Mouse (Mus musculus) kidney, postnatal 10 days (tissue): ENCODE data around the gene Rrm1.
"Not testable (repeated sequence)": the region's sequence is repeated elsewhere in the genome, so short reads cannot be mapped to it uniquely, and the experiment has no call there.

Source experiments
- DNase-seq: peaks from one replicate; pipeline ENCODE4 v3.0.0; 2021; ENCODE audit warnings: mixed read lengths

Rrm1 gene

DNA sequence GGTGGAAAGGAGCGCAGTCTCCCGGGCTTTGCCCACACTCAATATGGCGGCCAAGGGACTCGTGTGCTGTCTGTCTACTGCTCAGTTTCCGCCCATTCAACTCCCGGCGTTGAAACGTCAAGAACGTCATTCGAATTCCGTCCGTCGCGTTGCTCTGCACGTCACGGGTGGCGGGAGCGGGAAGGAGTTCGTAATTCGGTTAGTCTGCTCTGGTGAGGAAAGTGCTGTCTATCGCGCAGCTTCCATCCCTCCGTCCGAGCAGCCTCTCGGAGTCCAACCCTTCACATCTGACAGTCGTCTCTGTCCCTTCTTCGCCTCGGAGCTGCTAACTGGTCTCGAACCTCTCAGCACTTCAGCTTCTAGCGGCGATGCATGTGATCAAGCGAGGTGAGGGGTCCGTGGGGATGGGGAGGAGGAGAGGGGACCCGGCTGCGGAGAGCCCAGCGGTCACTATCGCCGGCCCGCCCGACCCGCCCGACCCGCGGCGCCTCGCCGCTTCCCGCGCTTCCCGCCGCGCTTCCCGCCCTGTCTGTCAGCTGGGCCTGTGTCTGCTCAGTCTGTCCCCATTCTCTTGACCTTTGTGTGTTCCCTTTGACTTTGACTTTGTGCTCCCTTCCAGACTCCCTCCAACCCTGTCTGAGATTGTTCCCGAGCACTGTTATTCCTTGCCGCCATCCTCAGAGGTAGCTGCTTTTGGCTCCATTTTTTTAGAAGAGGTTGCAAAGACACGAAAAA, at the start of gene Rrm1:
Rrm1 (plus strand) TSS at position 39 of the 735 bp plus-strand sequence.
- DNase-seq, result peak; percentile 96

DNA sequence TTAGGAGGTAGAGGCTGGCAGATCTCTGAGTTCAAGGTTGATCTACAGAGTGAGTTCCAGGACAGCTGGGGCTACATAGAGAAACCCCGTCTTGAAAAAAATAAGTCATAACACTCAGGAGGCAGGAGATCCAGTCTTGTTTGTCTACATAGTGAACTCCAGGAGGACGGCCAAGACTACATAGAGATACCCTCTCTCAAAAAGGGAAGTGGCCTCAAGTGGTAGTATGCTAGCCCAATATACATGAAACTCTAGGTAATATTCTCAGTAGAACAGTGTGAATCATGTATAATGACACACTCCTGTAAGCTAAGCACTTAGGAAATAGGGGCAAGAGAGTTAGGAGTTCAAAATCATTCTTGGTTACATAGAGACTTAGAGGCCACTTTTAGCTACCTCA, 47.6 kb upstream of the Rrm1 start:
- no peak for DNase-seq

DNA sequence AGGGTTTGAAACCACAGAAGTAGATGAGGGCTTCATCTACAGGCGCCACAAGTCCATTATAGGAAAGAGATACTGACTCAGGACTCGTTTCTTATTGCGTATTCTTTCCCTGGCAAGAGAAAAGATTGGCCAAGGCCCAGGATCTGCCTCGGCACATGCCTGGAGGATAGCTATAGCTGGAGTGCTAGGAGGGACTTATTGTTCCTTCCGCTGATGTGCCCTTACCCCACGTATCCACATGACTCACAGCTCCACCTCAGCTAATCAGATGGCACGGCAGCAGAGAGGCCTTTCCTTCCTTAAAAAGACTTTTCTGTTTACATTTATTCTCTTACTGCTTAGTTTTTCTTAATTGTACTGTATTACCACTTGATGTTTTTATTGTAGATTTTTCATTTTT, 45.6 kb upstream of the Rrm1 start:
- DNase-seq, result peak; percentile 8

DNA sequence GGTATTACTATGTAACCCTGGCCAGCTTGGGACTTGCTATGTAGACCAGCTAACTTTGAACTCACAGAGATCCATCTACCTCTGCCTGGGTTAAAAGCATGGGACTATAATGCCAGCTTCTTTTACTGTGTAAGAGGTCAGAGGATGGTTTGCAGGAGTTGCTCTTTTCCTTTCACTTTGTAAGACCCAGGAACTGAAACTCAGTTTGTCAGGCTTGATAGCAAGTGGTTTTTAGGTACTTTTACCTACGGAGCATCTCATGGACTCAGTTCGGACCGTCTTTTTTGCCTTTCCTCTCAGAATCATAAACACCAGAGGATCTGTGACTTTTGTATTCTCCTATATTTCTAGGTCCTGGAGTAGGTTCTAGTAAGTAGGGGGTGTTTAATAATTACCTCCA, 45.2 kb upstream of the Rrm1 start:
- DNase-seq, result no peak

DNA sequence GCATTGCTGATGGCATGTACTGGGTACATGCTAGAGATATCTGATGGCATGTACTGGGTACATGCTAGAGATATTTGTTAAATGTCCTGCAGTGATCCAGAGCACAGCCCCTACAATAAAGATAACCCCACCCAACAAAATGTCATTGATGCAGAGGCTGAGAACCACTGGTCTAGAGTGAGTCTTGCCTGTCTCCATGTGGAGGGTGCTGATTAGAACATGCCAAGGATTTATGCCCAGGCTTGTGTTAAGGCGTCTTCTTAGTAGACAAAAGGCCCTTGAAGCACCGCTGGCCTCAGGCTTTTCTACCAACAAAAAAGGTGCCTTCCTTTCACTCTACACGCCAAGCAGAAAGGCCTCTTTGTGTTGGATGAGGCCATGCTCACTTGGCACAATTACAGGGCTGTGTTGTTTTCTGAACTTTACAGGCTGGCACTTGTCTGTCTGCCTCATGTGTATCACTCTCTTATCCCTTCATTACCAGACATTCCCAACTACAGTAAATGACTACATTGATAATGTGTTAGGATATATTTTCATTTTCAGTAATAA, 42.2 kb upstream of the Rrm1 start:
- DNase-seq, result no peak

DNA sequence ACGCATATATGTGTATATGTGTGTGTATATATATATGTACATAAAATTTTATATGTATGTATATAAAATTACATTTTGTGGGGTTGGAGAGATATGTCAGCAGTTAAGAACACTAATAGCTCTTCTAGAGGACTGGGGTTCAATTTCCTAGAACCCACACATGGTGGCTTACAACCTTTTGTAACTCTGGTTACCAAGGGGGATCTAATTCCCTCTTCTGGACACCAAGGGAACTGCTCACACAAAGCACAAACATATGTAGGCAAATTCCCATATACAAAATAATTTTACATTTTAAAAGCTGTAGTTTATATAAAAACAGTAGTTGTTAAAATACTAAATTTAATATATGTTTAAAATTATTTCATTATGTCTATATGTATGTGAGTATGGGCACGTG, 37.4 kb upstream of the Rrm1 start:
- DNase-seq, result no peak

DNA sequence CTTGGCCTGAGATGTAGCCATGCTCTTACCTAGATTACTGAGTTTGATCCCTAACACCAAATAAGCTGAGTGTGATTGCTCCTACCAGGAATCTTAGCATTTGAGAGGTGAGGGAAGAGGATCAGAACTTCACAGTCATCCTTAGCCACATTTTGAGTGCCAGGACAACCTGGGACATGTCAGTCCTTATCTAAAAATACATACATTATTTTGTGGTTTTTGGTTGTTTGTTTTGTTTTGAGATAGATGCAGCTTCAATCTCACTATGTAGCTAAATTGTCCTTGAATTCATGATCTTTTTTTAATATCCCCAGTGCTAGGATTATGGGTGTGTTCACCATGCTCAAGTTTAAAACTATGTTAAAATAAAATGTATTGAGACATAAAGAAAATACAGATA, 34.1 kb upstream of the Rrm1 start:
- DNase-seq, result no peak

DNA sequence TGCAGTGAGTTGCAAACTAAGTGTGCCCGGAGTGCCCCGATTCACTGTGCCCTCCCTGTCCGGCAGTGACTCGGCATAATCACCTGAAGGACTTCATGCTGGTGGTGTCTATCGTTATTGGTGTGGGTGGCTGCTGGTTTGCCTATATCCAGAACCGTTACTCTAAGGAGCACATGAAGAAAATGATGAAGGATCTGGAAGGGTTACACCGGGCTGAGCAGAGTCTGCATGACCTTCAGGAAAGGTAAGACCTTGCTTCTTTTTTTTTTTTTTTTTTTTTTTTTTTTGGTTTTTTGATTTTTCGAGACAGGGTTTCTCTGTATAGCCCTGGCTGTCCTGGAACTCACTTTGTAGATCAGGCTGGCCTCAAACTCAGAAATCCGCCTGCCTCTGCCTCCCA, 26.2 kb upstream of the Rrm1 start:
- not testable (repeated sequence) for DNase-seq

DNA sequence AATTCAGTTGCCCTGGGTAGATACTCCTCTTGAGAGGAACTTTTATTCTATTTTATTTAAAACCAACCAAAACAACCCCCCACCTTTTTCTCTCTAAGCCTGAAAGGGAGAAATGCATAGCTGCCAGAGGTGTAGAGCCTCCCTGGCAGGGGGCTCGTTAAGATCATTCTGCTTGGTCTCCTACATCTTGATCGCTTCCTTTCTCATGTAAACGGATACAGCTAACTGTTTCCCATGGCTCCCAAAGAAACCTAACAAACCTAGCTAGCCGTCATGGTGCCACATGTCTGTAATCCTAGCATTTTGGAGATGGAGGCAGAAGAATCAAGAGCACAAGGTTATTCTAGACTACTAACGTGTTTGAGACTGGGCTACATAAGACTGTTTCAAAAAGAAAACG, 25.7 kb upstream of the Rrm1 start:
- no peak for DNase-seq

DNA sequence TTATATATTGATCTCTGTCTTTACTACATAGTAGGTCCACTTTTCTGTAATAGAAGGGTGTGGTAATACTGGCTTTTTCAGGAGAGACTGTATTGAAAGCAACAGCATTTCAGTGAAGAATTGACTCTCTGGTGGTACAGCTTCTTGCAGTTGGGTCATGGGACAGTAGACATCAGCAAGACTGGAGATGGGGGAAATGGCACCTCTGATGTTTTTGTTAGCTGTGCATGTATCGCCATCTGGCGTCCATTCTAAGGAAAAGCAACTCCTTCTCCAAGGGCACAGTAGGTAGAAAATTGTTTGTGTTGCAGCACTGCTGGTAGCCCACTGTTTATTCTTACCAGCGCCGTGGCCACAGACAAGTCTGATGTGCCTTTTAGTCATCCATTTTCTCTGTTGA, 24.1 kb upstream of the Rrm1 start:
- DNase-seq, result peak; percentile 52

DNA sequence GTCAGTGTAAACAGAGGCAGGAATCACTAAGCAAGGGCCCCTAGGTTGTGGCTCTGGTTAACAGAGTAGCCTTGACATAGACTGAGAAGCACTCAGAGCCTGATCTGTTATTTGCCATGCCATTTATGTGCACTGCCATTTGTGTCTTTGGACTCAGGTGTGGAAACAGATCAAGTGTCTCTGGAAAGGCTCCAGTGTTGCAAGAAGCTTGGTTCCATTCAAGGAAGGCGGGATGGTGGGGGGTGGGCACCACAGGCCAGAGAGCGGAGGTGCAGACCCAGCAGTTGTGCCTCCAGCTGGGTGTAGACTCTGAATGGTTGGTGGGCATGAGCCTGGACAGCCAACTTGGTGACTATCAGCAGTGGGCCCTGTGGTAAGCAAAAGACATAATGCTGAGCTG, 19.5 kb upstream of the Rrm1 start:
- DNase-seq, result no peak

DNA sequence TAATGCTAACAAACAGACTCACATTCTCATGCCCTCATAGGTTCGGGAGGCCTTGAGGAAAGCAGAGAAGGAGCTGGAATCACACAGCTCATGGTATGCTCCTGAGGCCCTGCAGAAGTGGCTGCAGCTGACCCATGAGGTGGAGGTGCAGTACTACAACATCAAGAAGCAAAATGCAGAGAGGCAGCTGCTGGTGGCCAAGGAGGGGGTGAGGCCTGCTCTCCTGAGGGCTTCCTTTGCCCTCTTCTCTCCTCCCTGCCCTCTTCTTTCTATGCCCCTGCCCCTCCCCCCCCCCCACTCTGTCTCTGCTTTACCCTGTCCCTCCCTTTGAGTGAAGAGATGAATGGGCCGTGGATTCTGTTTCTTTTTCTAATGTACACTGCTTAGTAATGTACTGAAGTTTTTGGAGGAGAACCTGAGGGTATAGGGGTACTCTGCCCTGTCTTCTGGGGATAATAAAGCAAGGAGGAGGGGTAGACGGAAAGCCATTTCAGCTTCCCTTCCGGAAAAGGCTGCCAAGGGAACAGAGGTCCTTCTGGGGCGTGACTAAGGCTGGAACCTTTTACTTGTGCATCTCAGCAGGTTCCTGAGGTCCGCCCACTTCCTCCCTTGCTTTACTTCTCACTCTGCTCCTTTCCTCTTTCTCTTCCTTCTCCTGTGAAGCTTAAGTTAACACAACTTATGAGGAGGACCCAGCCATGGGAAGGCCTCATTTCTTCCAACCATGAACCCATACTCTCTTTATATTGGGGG, 15.4 kb upstream of the Rrm1 start:
- DNase-seq, result no peak

DNA sequence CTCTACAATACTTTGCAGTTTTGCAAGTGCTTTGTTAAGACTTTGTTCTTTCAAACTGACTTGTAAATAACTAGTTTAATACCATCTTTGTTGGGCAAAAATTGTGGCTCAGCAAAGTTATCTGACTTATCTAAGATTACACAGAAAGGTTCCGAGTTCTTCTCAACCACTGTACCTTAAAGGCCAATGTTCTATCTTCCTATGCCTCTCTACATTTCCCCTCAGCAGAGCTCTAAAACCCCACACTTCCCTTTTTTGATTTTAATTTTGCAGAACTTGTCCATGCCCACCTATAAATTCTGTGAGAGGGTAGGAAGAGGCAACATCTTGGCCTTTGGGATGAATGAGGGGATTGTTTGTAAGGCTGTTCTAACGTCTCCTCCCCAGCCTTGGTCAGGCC, 7.2 kb upstream of the Rrm1 start:
- no peak for DNase-seq

DNA sequence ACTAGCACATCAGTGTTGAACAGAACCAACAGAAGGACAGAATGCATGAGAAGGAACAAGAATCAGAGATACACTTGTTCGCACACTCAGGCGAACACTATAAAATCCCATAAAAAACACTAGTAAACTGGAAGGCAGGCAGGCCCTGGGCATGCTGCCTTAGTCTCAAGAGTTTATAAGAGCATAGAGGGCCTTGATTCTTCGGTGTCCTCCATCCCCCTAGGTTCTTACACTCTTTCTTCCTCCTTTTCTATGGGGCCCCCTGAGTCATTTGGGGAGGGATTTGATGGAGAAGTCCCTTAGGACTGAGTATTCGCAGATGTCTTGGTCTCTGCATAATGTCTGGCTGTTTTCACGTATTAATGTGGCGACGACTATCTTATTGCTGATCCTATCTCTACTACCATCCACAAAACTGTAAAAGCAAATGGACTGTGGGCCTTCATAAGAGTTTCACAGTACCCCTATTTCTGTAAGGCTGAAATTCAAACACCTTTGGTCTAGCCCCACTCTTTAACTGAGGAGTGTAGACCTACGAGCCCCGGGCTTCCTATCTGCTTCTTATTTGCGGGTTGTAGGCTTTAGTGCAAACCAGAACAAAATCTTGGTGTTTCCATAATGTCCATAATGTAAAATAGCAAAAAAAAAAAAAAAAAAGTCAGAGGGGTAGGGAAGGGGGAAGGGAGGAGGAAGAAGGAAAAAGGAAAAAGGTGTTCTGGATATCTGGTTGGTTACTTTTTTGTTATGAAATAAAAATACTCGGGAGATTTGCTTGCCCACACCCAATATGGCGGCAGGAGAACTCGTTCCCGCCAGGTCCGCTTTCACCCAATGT, 456 bp upstream of the Rrm1 start:
- no peak for DNase-seq

DNA sequence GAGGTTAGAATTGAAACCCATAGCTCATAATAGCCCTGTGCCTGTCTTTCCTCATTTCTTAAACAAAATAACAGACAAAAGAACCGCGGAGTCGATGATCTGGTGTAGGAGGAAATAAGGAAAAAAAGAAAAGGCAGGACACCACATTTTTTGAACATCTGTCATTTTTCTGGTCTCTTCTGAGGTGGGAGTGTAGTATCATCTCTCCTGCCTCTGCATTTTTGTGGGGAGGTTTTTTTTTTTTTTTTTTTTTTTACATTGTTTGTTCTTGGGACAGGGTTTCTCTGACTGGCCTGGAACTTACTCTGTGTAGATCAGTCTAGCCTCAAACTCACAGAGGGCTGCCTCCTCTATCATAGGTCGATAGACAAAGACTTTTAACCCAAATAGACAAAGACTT, 937 bp downstream of the Rrm1 start:
- no peak for DNase-seq

DNA sequence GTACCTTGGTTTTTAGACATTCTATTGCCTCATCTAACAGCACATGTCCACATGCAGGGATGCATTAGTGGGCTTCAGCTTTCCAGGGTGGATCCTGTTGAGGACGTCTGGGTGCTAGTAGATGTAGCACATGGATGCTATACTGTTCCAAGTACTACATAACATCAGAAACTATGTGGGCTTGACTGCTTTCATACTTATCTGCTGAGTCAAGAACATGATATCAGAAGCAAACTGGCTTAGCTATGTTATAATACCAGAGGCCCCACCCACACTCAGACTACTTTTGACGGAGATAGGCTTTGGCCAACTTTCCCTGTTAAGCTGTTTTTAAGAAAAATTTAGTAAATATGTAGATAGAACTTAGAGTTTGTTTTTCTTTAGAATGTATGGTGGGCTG, 2.8 kb downstream of the Rrm1 start:
- DNase-seq, result no peak

DNA sequence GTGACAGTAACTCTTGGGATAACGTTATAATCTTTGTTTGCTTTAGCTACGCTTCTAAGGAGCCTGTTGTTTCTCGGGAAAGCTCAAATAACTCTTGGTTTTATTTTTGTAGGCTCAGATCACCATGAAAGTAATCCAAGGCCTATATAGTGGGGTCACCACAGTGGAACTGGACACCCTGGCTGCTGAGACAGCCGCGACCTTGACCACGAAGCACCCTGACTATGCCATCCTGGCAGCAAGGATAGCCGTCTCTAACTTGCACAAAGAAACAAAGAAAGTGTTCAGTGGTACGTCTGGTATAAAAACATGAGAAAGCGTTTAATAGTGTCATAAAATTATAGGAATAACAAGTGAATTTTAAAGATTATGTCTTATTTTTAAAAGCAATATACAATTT, 4.9 kb downstream of the Rrm1 start:
- DNase-seq, result no peak

DNA sequence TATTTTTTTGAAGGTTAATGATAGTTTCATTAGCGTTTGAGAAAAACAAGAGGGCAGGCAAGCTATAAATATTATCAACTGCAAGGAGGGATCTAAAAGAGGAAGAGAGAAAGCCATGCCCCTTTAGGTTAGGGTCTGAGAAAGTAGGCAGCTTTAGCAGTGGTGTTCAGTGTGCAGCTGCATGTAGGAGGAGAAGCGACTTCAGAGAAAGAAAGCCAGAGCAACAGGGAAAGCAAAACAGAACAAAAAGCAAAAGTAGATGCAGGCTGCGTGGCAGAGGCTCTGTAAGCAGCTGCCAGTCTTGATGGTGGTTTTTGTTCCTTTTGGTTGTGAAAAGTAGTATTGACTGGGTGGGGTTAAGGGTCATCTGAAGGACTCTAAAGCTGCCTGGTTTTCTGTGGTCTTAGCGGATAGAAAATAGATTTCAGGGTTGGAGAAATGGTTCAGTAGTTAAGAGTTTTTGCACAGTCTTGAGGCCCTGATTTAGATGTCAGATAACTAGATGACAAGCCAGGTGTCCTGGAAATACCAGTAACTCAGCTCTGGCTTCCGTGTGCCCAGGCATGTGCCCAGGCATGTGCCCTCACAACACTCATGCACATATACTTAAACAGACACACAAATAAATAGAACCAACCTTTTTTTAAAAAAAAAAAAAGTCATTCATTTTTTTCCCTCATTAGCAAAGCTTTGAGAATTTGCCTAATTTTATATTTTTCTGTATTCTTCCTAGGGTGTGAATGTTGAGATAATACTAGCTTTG, 17.3 kb downstream of the Rrm1 start:
- no peak for DNase-seq

DNA sequence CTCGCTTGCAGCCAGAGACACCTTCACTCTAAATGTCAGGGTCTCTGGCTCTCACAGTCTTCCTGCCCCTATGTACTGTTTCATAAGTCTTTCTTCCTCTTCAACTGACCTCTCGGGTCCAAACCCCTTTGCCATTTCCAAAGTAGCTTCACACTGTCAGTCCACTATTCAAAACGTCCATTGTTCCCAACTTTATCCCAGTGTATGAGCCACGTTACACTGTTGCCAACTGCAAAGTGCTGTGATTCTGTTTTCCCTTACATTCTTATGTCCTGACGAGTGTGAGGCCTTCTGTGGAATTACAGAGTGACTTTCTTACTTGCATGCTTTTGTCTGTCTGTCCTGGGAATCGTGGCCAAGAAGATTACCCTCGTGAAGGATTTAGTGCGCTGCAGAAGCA, 26.1 kb downstream of the Rrm1 start:
- DNase-seq, result no peak

DNA sequence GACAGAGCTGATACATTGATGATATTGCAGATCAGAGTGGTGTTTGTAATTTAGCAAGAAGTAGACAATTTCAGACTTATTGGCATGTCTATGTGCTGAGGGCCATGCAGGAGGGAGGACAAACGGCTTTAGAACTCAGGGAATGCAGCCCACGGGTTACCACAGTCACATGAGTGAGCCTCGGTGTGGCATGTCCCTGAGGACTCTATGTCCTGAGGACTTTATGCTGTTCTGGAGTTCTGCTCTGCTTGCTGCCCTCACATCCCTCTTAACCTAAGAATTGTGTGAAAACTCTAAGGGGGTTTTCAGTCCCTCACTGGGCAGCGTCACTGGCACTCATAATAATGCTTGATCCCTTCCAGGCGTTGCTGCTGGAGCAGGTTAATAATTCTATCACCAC, 31.2 kb downstream of the Rrm1 start:
- no peak for DNase-seq

DNA sequence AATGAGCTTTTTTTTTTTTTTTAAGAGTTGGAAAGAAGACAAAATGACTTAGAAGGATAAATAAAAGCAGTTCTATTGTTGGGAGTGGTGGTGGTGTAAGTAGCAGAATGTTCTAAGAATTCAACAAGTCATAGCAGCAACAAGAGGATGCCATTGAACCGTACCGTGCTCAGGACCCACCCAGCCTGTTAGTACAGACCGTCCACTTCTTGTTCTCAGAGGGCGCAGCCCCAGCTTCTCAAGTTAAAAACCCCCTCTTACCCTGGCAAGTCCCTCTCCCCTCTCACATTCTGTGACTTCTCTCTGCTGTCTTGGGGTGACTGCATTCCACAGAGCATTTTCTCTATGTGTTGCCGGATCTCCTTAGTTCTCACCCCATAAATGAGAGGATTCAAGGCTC, 35.1 kb downstream of the Rrm1 start:
- DNase-seq, result no peak

DNA sequence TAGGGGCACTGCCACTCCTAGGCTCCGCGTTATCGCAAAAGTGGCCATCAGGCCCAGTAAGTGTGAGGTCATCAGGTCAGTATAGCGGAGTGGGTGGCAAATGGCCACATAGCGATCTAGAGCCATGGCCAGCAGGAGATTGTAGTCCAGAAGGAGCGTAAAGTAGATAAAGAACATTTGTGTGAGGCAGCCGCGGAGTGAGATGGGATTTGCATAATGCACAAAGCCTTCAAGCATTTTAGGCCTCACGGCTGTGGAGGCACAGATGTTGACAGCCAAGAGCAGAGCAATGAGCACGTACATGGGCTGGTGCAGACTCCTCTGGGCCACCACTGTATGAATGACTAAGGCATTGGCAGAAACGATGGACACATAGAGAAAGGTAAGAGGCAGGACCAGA, 35.9 kb downstream of the Rrm1 start:
- DNase-seq, result no peak

DNA sequence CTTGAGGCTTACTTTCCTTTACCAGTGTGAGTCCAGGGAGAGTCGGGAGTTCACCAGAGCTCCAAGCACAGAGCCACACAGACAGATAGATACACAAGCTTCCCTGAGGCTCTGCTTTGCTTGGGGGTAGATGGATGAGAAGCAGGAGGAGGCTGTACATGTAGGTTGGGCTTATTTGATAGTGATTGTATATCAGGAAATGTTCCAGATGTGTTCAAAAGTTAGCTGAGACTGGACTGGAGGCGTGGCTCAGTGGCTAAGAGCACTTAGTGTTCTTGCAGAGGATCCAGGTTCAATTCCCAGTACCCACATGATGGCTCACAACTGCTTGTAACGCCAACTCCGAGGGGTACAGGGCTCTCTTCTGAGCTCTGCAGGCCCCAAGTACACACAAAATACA, 36.9 kb downstream of the Rrm1 start:
- DNase-seq, result no peak
